Mouse (Mus musculus): Measurements from ENCODE around the gene Col28a1. TPM values are rescaled to one million over a fixed set of nuclear protein-coding genes. Genes with fewer than 3 reads are reported as not detected.
A peak's percentile ranks its signal among the peaks of the same experiment; 100 is the strongest.

The Col28a1 gene
- polyA plus RNA-seq, 1 experiment from 2014 or later, result 1.2 TPM

DNA sequence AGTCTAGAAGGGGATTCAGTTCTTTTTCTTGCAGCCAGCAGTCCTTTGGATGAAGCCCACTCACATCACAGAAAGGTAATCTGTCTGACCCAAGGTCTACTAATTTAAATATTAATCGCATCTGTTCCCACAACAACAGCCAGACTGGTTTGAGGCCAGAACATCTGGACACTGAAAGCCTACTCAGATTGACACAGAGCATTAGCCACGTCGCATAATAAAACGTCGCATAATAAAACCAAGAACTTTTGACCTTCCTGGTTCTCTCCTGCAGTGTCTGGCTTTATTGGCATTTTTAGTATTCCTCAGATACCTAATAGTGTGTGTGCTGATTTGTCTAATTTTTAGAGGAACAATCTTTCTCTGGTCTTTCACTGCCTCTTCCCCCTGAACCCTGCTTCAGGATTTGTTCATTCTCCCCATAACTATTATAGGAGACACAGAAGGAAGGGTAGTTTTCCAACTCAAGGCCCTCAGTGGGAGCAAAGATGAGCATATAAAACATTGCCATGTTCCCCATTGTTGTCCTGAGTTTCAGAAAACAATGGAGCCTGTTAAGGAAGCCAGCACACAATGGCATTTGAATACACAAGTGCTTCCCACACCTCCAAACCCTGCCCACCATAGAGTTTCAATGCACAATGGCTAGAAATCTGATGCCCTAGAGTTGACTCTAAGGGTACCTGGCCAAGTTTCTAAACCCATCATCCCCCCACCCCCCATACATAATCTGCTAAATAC, 221.2 kb downstream of the Col28a1 start:
- Histone ChIP-seq H3K36me3 (no peaks in the 10 kb centered on the region), H3K4me2 (no peak overlapping the region), H3K9ac (no peak overlapping the region), H3K4me1 (replicated peaks) (peaks cover under 1% of the 10 kb centered on the region; the same call in 1 of the 2 replicates), H3K27ac (replicated peaks) (no peak overlapping the region), H3K4me3 (no peak overlapping the region), H3K9me3 (no peaks in the 10 kb centered on the region), H3K27me3 (no peaks in the 10 kb centered on the region)
- ATAC-seq (ENCODE audit: low FRiP score, low read depth), result no peak
- 17% methylated on average over 5 of the region's 5 CpGs for WGBS

DNA sequence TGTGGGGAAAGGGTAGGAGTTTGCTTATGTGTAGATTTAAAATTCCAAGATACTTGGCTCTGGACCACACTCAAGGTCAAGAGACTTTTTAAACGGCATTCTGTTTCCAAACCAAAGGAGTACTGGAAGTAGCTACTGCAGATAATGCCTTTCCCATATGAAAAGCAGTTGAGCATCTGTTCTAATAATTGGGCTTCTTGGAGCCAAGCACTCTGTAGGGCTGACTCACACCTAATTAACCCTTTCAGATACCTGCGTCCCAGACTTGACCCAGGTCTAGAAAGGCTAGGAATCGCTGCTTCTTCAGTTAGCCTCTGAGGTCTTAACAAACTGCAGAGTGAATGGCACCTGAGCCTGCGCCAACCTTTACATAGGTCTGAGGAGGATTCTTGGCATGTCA, 223.0 kb downstream of the Col28a1 start:
- no peaks in the 10 kb centered on the region for H3K9me3 ChIP-seq

DNA sequence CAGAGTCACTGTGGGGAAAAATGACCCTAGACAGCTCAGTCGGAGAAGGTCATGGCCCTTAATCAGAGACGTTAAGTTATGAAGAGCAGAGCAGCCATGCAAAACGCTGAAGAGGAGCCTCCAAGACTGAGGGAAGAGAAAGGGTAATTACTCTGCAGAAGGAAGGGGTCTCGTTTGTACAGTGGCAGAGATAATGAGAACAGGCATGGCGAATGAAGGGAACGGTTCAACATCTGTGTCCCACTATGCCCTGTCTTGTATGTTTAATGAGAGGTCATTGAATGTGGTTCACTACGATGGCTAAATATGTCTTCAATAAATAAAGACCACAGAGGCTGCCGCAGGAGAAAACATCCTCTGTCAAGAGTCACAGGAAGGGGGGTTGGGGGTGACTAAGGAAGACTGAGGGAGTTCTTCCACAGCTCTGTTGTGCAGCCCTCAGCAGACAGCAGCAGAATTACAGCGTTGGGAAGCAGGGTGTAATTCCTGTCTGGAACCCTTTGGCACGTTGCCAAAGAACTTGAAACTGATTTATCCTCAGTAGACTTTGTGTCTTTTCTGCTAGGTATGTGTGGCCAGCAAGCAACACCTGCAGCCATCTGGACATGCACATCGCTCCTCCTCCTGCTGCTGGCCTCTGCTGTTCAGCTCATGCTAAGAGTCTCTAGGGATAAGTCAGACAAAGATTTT, 226.4 kb downstream of the Col28a1 start:
- peaks cover 3% of the 10 kb centered on the region for H3K4me1 ChIP-seq (replicated peaks)
- H3K36me3 ChIP-seq, result no peaks in the 10 kb centered on the region
- H3K9ac ChIP-seq, result no peak overlapping the region
- no peak overlapping the region for H3K27ac ChIP-seq (replicated peaks)
- no peaks in the 10 kb centered on the region for H3K9me3 ChIP-seq
- H3K27me3 ChIP-seq, result no peaks in the 10 kb centered on the region
- 43% methylated on average over 11 of the region's 11 CpGs for WGBS
- no peak overlapping the region for H3K4me2 ChIP-seq
- no peak overlapping the region for H3K4me3 ChIP-seq
- peak; percentile 86 for ATAC-seq (ENCODE audit: low FRiP score, low read depth)

More for the DNA sequence above, 223.0 kb downstream of the Col28a1 start:
- Histone ChIP-seq H3K9ac (no peak overlapping the region), H3K36me3 (no peaks in the 10 kb centered on the region), H3K27me3 (no peaks in the 10 kb centered on the region), H3K4me3 (no peak overlapping the region), H3K27ac (replicated peaks) (no peak overlapping the region), H3K4me1 (replicated peaks) (peaks cover 3% of the 10 kb centered on the region), H3K4me2 (no peak overlapping the region)
- ATAC-seq (ENCODE audit: low FRiP score, low read depth), result no peak
- WGBS, result 85% methylated on average over 4 of the region's 4 CpGs

GRCm38 (mm10) chr6:7962749-7963148, 229.7 kb downstream of the Col28a1 start:
- H3K27ac ChIP-seq (replicated peaks), result no peak overlapping the region
- H3K4me3 ChIP-seq, result no peak overlapping the region
- H3K4me2 ChIP-seq, result no peak overlapping the region
- H3K36me3 ChIP-seq, result no peaks in the 10 kb centered on the region
- no peaks in the 10 kb centered on the region for H3K27me3 ChIP-seq
- no peak for ATAC-seq (ENCODE audit: low FRiP score, low read depth)
- H3K4me1 ChIP-seq (replicated peaks), result peaks cover 3% of the 10 kb centered on the region
- no peak overlapping the region for H3K9ac ChIP-seq
- no peaks in the 10 kb centered on the region for H3K9me3 ChIP-seq
- WGBS, result 95% methylated on average over 7 of the region's 7 CpGs

- Histone ChIP-seq H3K27me3 (no peaks in the 10 kb centered on the region), H3K4me1 (replicated peaks) (no peaks in the 10 kb centered on the region), H3K27ac (replicated peaks) (no peak overlapping the region), H3K9ac (no peak overlapping the region), H3K4me3 (no peak overlapping the region), H3K4me2 (no peak overlapping the region), H3K9me3 (no peaks in the 10 kb centered on the region), H3K36me3 (no peaks in the 10 kb centered on the region)
- ATAC-seq (ENCODE audit: low FRiP score, low read depth), result no peak
- WGBS, result 45% methylated on average over 2 of the region's 2 CpGs
Observed at GRCm38 (mm10) chr6:7952208-7952607, 240.2 kb downstream of the Col28a1 start.

DNA sequence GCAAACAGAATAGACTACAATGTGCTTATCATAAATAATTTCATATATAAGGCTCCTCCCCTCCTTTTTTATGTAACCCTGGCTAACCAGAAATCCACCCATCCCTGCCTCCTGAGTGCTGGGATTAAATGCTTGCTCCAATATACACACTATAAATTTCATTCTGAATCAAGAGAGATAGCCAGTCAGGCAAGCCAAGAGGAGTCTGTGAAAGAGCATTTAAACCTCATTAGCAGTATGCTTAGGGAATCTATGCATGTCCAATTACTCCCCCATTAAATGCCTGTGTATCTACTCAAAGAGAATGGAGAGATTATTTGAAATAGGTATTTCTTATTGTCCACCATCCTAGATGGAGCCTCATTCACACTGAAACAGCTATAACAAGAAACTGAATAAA, 240.6 kb downstream of the Col28a1 start:
- Histone ChIP-seq H3K27ac (replicated peaks) (no peak overlapping the region), H3K4me2 (no peak overlapping the region), H3K27me3 (no peaks in the 10 kb centered on the region), H3K4me1 (replicated peaks) (no peaks in the 10 kb centered on the region), H3K9me3 (no peaks in the 10 kb centered on the region), H3K9ac (no peak overlapping the region), H3K36me3 (no peaks in the 10 kb centered on the region), H3K4me3 (no peak overlapping the region)
- no peak for ATAC-seq (ENCODE audit: low FRiP score, low read depth)

Other genes starting within 250 kb of the Col28a1 start
- 22.3 and 22.6 TPM in 2 replicates for gene Mios, start 16.6 kb upstream of the Col28a1 start, polyA plus RNA-seq (2015; fragmentation: Nextera tagmentation; extraction: Ambion mirVana)
- 47.7 and 61.1 TPM in 2 replicates for gene Rpa3, start 66.6 kb upstream of the Col28a1 start, polyA plus RNA-seq (2015; fragmentation: Nextera tagmentation; extraction: Ambion mirVana)
- 55.1 and 57.4 TPM in 2 replicates for gene Umad1, start 66.7 kb upstream of the Col28a1 start, polyA plus RNA-seq (2015; fragmentation: Nextera tagmentation; extraction: Ambion mirVana)
- gene Gm45062, start 66.8 kb upstream of the Col28a1 start, polyA plus RNA-seq (2015; fragmentation: Nextera tagmentation; extraction: Ambion mirVana), result 10.7 and 11.1 TPM in 2 replicates

Measured in hindbrain, embryonic 15.5 days (tissue).